Mouse (Mus musculus): ENCODE measurements around the gene BC005624.

DNA sequence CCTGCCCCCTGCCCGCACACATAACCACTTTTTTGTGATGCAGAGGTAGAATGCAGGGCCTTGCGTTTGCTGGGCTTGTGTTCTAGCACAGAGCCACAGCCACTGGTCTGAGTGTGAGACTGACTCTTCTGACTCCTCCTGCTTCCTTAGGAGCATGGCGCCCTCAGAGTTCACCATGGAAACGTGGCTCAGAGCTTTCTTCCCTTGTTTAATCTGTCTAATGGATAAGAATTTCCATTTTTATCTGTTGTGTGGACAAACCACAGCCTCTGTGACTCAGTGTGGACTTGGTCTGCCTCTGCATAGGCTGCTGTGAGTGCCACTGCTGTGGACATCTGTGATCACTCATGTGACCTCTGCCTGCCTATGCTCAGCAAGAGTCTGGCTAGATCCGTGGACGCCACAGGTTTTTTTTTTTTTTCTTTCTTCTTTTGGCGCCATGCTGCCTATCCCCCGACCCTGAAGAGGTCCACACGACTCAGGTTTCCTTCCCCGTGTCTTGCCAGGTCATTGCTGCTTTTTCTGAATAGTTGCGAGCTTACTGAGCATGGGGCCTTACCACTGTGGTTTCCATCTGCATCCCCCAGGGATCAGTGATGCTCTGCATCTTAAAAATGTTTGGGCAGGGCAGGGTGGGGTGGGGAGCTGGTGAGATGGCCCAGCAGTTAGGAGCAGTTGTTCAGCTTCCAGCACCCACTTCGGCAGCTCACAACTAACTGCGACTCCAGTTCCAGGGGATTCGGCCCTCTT is 31.5 kb upstream of the BC005624 start:
- no peak for TF ChIP-seq CTCF (IDR thresholded peaks at IDR 0.05; ENCODE audit: borderline replicate concordance, extremely low read depth, insufficient read depth, insufficient read length)
- no peak for TF ChIP-seq POLR2A (IDR thresholded peaks at IDR 0.05; ENCODE audit: borderline replicate concordance, extremely low read depth, insufficient read depth, insufficient read length, poor library complexity, severe bottlenecking)
